Mouse (Mus musculus) small intestine, adult 2 months (tissue): ENCODE results near the gene Zfp574.

Experiments
- CTCF ChIP-seq: fragments of 200-500 bp; IDR thresholded peaks from 2 replicates; pipeline ENCODE4 v1.5.1; 2012; ENCODE audit warnings: low read depth, mild to moderate bottlenecking, control low read depth, inconsistent platforms, low read length, moderate library complexity, mixed read lengths; ENCODE audit not compliant: insufficient replicate concordance, insufficient read length; ENCODE audit errors: extremely low read depth
- POLR2A ChIP-seq: fragments of 200-500 bp; IDR thresholded peaks from 2 replicates; pipeline ENCODE4 v1.6.1; 2012; ENCODE audit warnings: low read depth, mild to moderate bottlenecking, control low read depth, inconsistent platforms, low read length, moderate library complexity

DNA sequence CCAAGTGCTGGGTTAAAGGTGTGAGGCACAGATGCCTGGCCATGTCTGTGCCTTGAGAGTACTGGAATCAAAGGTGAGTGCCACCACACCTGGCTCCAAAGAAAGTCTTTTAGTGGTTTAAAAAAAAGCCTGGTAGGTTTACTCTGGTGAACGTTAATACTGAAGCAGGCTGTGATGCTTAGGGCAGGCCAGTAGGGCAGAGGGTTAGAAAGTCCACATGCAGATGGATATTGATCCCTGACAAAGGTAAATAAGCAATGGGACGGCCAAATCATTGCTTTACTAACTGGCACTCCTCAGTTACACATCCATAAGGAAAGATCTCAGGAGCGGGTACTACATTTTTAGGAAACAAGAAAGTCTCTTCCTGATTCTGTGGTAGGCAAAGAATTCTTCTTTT, 19.8 kb upstream of the Zfp574 start:
- TF ChIP-seq POLR2A (no peak), CTCF (no peak)
